Comparison of ENCODE assay signal across 9 mouse cellular contexts in genomic region chr15:58731952-58732642, GRCm38 (mm10).
DNase-seq lines count a peak whose midpoint lies in the region; ATAC-seq and TF ChIP-seq lines count a peak whose summit lies in the region.
"Had no signal": no experiment of that assay in that cellular context is flagged by ENCODE, and none has a peak within 500 bp of the region (broad histone marks: within the 10 kb centered on the region; RNA-seq: fewer than 3 reads in every experiment).

No protein-coding gene starts in this region.

- no peak overlapping the region for H3K4me3 ChIP-seq in kidney, postnatal 0 days (replicated peaks; ENCODE audit: low read depth, low read length)
- H3K4me3 ChIP-seq in midbrain, postnatal 0 days (ENCODE audit: low read depth, low read length) = no peak overlapping the region

- no peaks in the 10 kb centered on the region for H3K9me3 ChIP-seq in kidney, postnatal 0 days (replicated peaks; ENCODE audit: low read length)
- H3K9me3 ChIP-seq in midbrain, postnatal 0 days (ENCODE audit: low read length) = no peaks in the 10 kb centered on the region

- TF ChIP-seq POLR2A in brain, embryonic 14.5 days (IDR thresholded peaks at IDR 0.05; ENCODE audit: borderline replicate concordance, extremely low read depth, insufficient read depth, insufficient read length, poor library complexity, severe bottlenecking) = no peak

- peak; percentile 34 for DNase-seq in kidney, postnatal 0 days (ENCODE audit: low spot score)
- no peak for DNase-seq in kidney, postnatal 25 days
- peak; percentile 65 for DNase-seq in brain, embryonic 14.5 days (ENCODE audit: low read depth)
- peak; percentile 20 for DNase-seq in gonadal fat pad, adult 2 months (ENCODE audit: low read depth)
- peak; percentile 54 for DNase-seq in midbrain, postnatal 0 days (ENCODE audit: low spot score)
- no peak for DNase-seq in adrenal gland, adult (ENCODE audit: inconsistent age in 2 of 2, low spot score in 1 of 2)
- no peak for DNase-seq in right cerebral cortex, postnatal 14 days
- no peak for DNase-seq in layer of hippocampus, adult 18-20 months (ENCODE audit: low spot score in 2 of 2)
- DNase-seq: adrenal gland, adult 8-10 months had no signal

- H3K9ac ChIP-seq in kidney, postnatal 0 days (ENCODE audit: low read depth, low read length) = no peak overlapping the region
- no peak overlapping the region for H3K9ac ChIP-seq in midbrain, postnatal 0 days (replicated peaks; ENCODE audit: low read length, poor library complexity, severe bottlenecking)

- H3K27ac ChIP-seq in kidney, postnatal 0 days = no peak overlapping the region
- no peak overlapping the region for H3K27ac ChIP-seq in midbrain, postnatal 0 days (ENCODE audit: low read depth, low read length)

- H3K27me3 ChIP-seq in kidney, postnatal 0 days (ENCODE audit: insufficient read depth, low read length) = no peaks in the 10 kb centered on the region
- no peaks in the 10 kb centered on the region for H3K27me3 ChIP-seq in midbrain, postnatal 0 days (ENCODE audit: insufficient read depth, low read length)

- peak; percentile 43; the same call in 1 of the 2 replicates for ATAC-seq in kidney, postnatal 0 days (replicated peaks; ENCODE audit: low FRiP score, low read depth)
- peak; percentile 6; the same call in 1 of the 2 replicates for ATAC-seq in midbrain, postnatal 0 days (ENCODE audit: low FRiP score)

- H3K36me3 ChIP-seq in kidney, postnatal 0 days (ENCODE audit: insufficient read depth, low read length) = no peaks in the 10 kb centered on the region
- no peaks in the 10 kb centered on the region for H3K36me3 ChIP-seq in midbrain, postnatal 0 days (ENCODE audit: insufficient read depth, low read length)

- 23% methylated on average over 13 of the region's 13 CpGs for WGBS in kidney, postnatal 0 days
- WGBS in midbrain, postnatal 0 days = 48% methylated on average over 13 of the region's 13 CpGs

- H3K4me2 ChIP-seq in kidney, postnatal 0 days (ENCODE audit: low read length) = peak overlapping the region; percentile 34
- 0 out of 2 replicates have a peak overlapping the region, but pooled peaks have one; percentile 12 for H3K4me2 ChIP-seq in midbrain, postnatal 0 days (ENCODE audit: low read depth, low read length, poor library complexity, severe bottlenecking)

- TF ChIP-seq CTCF in kidney, postnatal 0 days (IDR thresholded peaks at IDR 0.05; ENCODE audit: low read depth) = no peak
- no peak for TF ChIP-seq CTCF in brain, embryonic 14.5 days (IDR thresholded peaks at IDR 0.05; ENCODE audit: borderline replicate concordance, extremely low read depth, insufficient read depth, insufficient read length)
- TF ChIP-seq CTCF in midbrain, postnatal 0 days (IDR thresholded peaks at IDR 0.05) = no peak

- H3K4me1 ChIP-seq in kidney, postnatal 0 days (replicated peaks; ENCODE audit: insufficient read depth, low read length) = 0 out of 2 replicates have a peak, but pooled peaks cover 5% of the 10 kb centered on the region
- no peaks in the 10 kb centered on the region for H3K4me1 ChIP-seq in midbrain, postnatal 0 days (ENCODE audit: insufficient read depth, low read length)

Comparison
In these comparisons a context has a peak if more than half of its experiments do, and no peak if none do; other contexts are left out.
1. DNase-seq: peak in kidney, postnatal 0 days (single experiment), brain, embryonic 14.5 days (single experiment), gonadal fat pad, adult 2 months (single experiment) and midbrain, postnatal 0 days (single experiment); none in kidney, postnatal 25 days (0 of 2), adrenal gland, adult (0 of 2), right cerebral cortex, postnatal 14 days (single experiment) and layer of hippocampus, adult 18-20 months (0 of 2).